Mouse (Mus musculus) Muller cell, postnatal 12 days (primary cell): ENCODE measurements around the gene Hbb-bs.
"Not testable (repeated sequence)": the region's sequence is repeated elsewhere in the genome, so short reads cannot be mapped to it uniquely, and the experiment has no call there.

Experiments used
- DNase-seq: peaks from one replicate; pipeline ENCODE4 v3.0.0-alpha.2; 2015; ENCODE audit errors: inconsistent ontology term

Hbb-bs gene

GRCm38 (mm10) chr7:103811223-103811845, 16.6 kb downstream of the Hbb-bs start:
- DNase-seq: no peak

- DNase-seq: no peak
These were observed 17.1 kb downstream of the Hbb-bs start for GRCm38 (mm10) chr7:103810746-103811145.

GRCm38 (mm10) chr7:103810296-103810695, 17.6 kb downstream of the Hbb-bs start:
- DNase-seq: no peak

- no peak for DNase-seq
These were observed 18.1 kb downstream of the Hbb-bs start for GRCm38 (mm10) chr7:103809801-103810155.

GRCm38 (mm10) chr7:103808971-103809800, 18.7 kb downstream of the Hbb-bs start:
- DNase-seq: no peak

- DNase-seq: not testable (repeated sequence)
These were observed 19.8 kb downstream of the Hbb-bs start for GRCm38 (mm10) chr7:103808120-103808519.

- DNase-seq: peak; percentile 0
These were observed 21.0 kb downstream of the Hbb-bs start for GRCm38 (mm10) chr7:103806856-103807255.

GRCm38 (mm10) chr7:103792669-103793388, 35.1 kb downstream of the Hbb-bs start:
- no peak for DNase-seq

GRCm38 (mm10) chr7:103791721-103792120, 36.2 kb downstream of the Hbb-bs start, which contains the start of gene Olfr67:
TSS of gene Olfr67 (minus strand) at chr7:103791821.
- no peak for DNase-seq

GRCm38 (mm10) chr7:103779598-103779997, 48.3 kb downstream of the Hbb-bs start, which contains the start of gene Olfr68:
TSS of gene Olfr68 (minus strand) at chr7:103779698.
- no peak for DNase-seq

- not testable (repeated sequence) for DNase-seq
These were observed 50.2 kb downstream of the Hbb-bs start for GRCm38 (mm10) chr7:103777652-103778051.
